Mouse (Mus musculus): ENCODE data around the gene Itih3.

The Itih3 gene

GRCm38 (mm10) chr14:30862368-30862767 is 61.2 kb downstream of the Itih3 start:
- no peak for DNase-seq (ENCODE audit: low read depth, low spot score)

GRCm38 (mm10) chr14:30861421-30862125 is 62.0 kb downstream of the Itih3 start:
- DNase-seq (ENCODE audit: low read depth, low spot score) = no peak

Data from forelimb bud, embryonic 11.5 days (tissue).